Mouse (Mus musculus) neutrophil, adult 59 days (primary cell): ENCODE measurements around the gene Nol6. TPM values are rescaled to one million over a fixed set of nuclear protein-coding genes. Genes with fewer than 3 reads are reported as not detected.

Source experiments
- total RNA-seq, 2 experiments: library from RNA; stranded (reverse); gene quantifications; 1 replicate in 1 of 2; 2 replicates in 1 of 2; pipeline ENCODE4 v1.2.4; 2023

The Nol6 gene
- 10 to 100 TPM; 19.1 to 23.1 TPM for total RNA-seq

GRCm38 (mm10) chr4:41124180-41124951, at the start of gene Nol6:
Gene Nol6, minus strand, starts transcription at chr4:41124455.

GRCm38 (mm10) chr4:41135711-41136453, 11.6 kb upstream of the Nol6 start, which contains the start of gene Ube2r2:
Gene Ube2r2, plus strand, starts transcription at chr4:41135743.

DNA sequence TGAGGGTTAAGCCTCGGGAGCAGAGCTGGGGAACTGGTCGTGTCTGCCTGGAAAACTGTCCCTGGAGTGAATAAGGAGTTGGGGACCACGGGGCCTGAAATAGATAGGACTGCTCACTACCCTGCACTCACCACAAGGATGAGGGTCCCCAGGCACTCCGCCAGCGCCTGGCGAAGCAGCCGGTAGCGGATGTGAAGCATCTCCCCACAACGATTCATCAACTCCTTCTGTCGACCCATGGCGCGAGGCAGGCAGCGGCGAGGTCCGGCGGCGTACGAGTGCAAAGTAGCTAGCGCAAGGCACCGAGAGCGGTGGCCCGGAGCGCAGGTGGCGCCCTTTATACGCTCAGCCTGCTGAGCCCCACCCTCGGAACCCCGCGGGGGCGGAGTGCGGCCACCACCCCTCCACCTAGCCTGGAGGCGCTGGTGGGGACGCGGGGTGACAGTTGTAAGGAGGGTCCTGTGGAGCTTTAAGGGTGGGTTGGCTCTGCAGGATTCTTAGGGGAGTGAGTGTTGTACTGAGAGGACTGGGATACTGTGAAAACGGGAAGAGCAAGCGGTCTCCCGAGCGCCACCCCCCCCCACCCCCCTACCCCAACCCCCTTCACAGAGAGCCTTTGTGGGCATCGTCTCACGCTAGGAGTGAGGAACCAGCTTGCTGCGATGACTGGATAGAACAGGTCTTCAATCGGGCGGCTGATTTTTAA, 26.2 kb downstream of the Nol6 start, which contains the start of gene Aqp3:
Aqp3 (minus strand) TSS at position 313 of the 706 bp plus-strand sequence.

Other genes starting within 250 kb of the Nol6 start
- gene Spink4, start 204.4 kb downstream of the Nol6 start, total RNA-seq: not detected
- gene Bag1, start 176.2 kb downstream of the Nol6 start, total RNA-seq: 10 to 100 TPM; 61.7 to 67.1 TPM
- 10 to 100 TPM; 49.7 to 50.9 TPM for gene Chmp5, start 176.0 kb downstream of the Nol6 start, total RNA-seq
- 10 to 100 TPM; 27.4 to 30.9 TPM for gene Nfx1, start 153.5 kb downstream of the Nol6 start, total RNA-seq
- gene Aqp7, start 76.3 kb downstream of the Nol6 start, total RNA-seq: not detected
- not detected for gene Aqp3, start 26.3 kb downstream of the Nol6 start, total RNA-seq
- gene Ube2r2, start 11.3 kb upstream of the Nol6 start, total RNA-seq: 10 to 100 TPM; 50.1 to 54.7 TPM
- gene Ubap2, start 150.7 kb upstream of the Nol6 start, total RNA-seq: 10 to 100 TPM; 27.0 to 27.7 TPM
- 10 to 100 TPM; 61.3 to 72.0 TPM for gene Dcaf12, start 190.4 kb upstream of the Nol6 start, total RNA-seq
- gene Ubap1, start 224.5 kb upstream of the Nol6 start, total RNA-seq: 10 to 100 TPM; 58.7 to 75.0 TPM